In genomic region chr11:8557006-8557405, GRCm38 (mm10) we compare ENCODE assay signal across 8 mouse cellular contexts.
A peak's percentile ranks its signal among the peaks of the same experiment; 100 is the strongest.
DNase-seq lines count a peak whose midpoint lies in the region; ATAC-seq and TF ChIP-seq lines count a peak whose summit lies in the region.

No protein-coding gene starts in this region.

- no peak for TF ChIP-seq CTCF in bone marrow macrophage, adult 2 months (IDR thresholded peaks at IDR 0.05; ENCODE audit: low read depth, low read length)
- TF ChIP-seq CTCF in heart, adult 2 months (IDR thresholded peaks at IDR 0.05), result no peak

- no peak overlapping the region for H3K9ac ChIP-seq in kidney, embryonic 16.5 days (replicated peaks; ENCODE audit: low read length)
- no peak overlapping the region for H3K9ac ChIP-seq in heart, adult 2 months (ENCODE audit: low read depth, low read length)

- no peaks in the 10 kb centered on the region for H3K36me3 ChIP-seq in kidney, embryonic 16.5 days (ENCODE audit: insufficient read depth, low read length)
- H3K36me3 ChIP-seq in heart, adult 2 months (ENCODE audit: control insufficient read depth, insufficient read depth, low read length), result no peaks in the 10 kb centered on the region
- no peaks in the 10 kb centered on the region for H3K36me3 ChIP-seq in megakaryocyte, embryonic 14.5 days (replicated peaks; ENCODE audit: low read length)

- H3K79me2 ChIP-seq in heart, adult 2 months (replicated peaks; ENCODE audit: control insufficient read depth, insufficient read depth, low read length), result no peaks in the 10 kb centered on the region

- H3K4me3 ChIP-seq in kidney, embryonic 16.5 days (ENCODE audit: low read length), result no peak overlapping the region
- no peak overlapping the region for H3K4me3 ChIP-seq in bone marrow macrophage, adult 2 months (ENCODE audit: insufficient read depth, low read length)
- no peak overlapping the region for H3K4me3 ChIP-seq in heart, adult 2 months
- H3K4me3 ChIP-seq in megakaryocyte, embryonic 14.5 days (replicated peaks), result peak overlapping the region; percentile 50

- WGBS in kidney, embryonic 16.5 days, result 57% methylated on average over 9 of the region's 9 CpGs
- WGBS in heart, adult 2 months, result 39% methylated on average over 9 of the region's 9 CpGs

- TF ChIP-seq EP300 in heart, adult 2 months (IDR thresholded peaks at IDR 0.05; ENCODE audit: insufficient read depth, low read depth, low read length), result no peak

- TF ChIP-seq POLR2A in bone marrow macrophage, adult 2 months (IDR thresholded peaks at IDR 0.05; ENCODE audit: borderline replicate concordance, low read depth, low read length), result no peak
- TF ChIP-seq POLR2A in heart, adult 2 months (IDR thresholded peaks at IDR 0.05; ENCODE audit: insufficient read depth, low read depth, low read length), result no peak

- H3K27ac ChIP-seq in kidney, embryonic 16.5 days (ENCODE audit: low read length), result peak overlapping the region; percentile 72; the same call in 1 of the 2 replicates
- H3K27ac ChIP-seq in bone marrow macrophage, adult 2 months (ENCODE audit: insufficient read depth, low read depth, low read length), result peak overlapping the region; percentile 11; the same call in 1 of the 2 replicates
- H3K27ac ChIP-seq in heart, adult 2 months, result no peak overlapping the region

- H3K4me2 ChIP-seq in kidney, embryonic 16.5 days (replicated peaks; ENCODE audit: low read depth, low read length), result no peak overlapping the region

- no peak for DNase-seq in kidney, adult 8-10 months
- DNase-seq in heart, adult 2 months, result peak; percentile 48 to 49
- peak; percentile 66 to 71 for DNase-seq in kidney, postnatal 4 days
- DNase-seq in thymus, postnatal 10 days (ENCODE audit: low spot score in 2 of 2), result peak; percentile 40
- no peak for DNase-seq in spleen, adult 12 weeks (ENCODE audit: low spot score)

- intact Hi-C loops in heart, adult 2 months (cut with DNase I), result loop anchor here (10.0 kb wide), 1 partner anchor 218 kb away; no protein-coding TSS in a partner anchor

- no peaks in the 10 kb centered on the region for H3K27me3 ChIP-seq in kidney, embryonic 16.5 days (ENCODE audit: insufficient read depth, low read length)
- no peaks in the 10 kb centered on the region for H3K27me3 ChIP-seq in heart, adult 2 months (ENCODE audit: control insufficient read depth, insufficient read depth, low read length)
- no peaks in the 10 kb centered on the region for H3K27me3 ChIP-seq in megakaryocyte, embryonic 14.5 days (replicated peaks)

- H3K9me3 ChIP-seq in kidney, embryonic 16.5 days (ENCODE audit: low read length), result no peaks in the 10 kb centered on the region
- H3K9me3 ChIP-seq in megakaryocyte, embryonic 14.5 days, result 0 out of 2 replicates have a peak, but pooled peaks cover 3% of the 10 kb centered on the region

- ATAC-seq in kidney, embryonic 16.5 days (ENCODE audit: low FRiP score, low TSS enrichment), result peak; percentile 58; the same call in 1 of the 2 replicates

- peaks cover 32% of the 10 kb centered on the region for H3K4me1 ChIP-seq in kidney, embryonic 16.5 days (ENCODE audit: insufficient read depth, low read length)
- peaks cover 57% of the 10 kb centered on the region for H3K4me1 ChIP-seq in bone marrow macrophage, adult 2 months (ENCODE audit: control insufficient read depth, insufficient read depth, low read length)
- H3K4me1 ChIP-seq in heart, adult 2 months (ENCODE audit: control insufficient read depth, insufficient read depth, low read length), result no peaks in the 10 kb centered on the region
- H3K4me1 ChIP-seq in megakaryocyte, embryonic 14.5 days, result peaks cover 9% of the 10 kb centered on the region

Comparison
In these comparisons a context has a peak if more than half of its experiments do, and no peak if none do; other contexts are left out.
1. DNase-seq: peak in heart, adult 2 months (2 of 2), kidney, postnatal 4 days (2 of 2) and thymus, postnatal 10 days (2 of 2); none in kidney, adult 8-10 months (0 of 2) and spleen, adult 12 weeks (single experiment).